Mouse (Mus musculus): ENCODE data around the gene Mmp11.

DNA sequence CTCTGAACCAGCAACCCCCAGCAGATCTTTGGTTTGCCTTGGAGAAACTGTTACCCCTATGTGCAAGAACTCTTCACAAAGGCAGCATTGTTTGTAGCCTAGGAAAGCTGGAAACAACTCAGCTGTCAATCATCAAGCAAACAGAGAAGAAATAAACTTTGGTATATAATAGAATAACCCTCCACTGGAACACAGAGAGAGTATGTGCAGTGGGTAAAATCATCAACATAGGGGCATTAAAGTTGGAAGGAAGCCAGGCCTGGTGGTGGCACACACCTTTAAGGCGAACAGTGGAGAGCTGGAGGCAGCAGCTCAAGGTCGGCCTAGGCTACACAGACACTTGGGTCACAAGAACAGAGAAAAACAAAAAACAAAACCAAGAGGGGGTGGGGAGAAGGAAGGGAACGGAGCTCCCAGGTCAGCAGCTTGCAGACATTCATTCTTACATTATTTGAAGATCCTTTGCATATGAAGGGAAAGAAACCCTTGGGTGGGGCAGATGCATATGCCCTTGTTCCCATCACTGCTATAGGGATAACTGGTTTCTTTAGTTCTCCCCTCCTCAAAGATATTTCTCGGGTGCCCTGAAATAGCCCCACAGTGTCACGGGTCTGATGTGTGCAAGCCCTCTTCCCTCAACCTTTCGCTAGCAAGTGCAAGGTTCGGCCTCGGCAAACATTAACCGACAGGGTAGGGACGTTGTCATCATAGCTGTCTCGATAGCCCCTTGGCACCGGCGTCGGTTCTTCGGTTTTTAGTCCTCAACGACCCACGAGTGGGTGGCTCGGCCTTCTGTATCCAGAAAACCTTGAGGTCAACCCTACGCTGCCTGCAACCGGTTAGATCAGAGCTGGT is 54.5 kb downstream of the Mmp11 start:
- no peak for TF ChIP-seq CTCF (IDR thresholded peaks at IDR 0.05; ENCODE audit: control insufficient read depth, insufficient read depth, low read length)
- TF ChIP-seq POLR2A (IDR thresholded peaks at IDR 0.05; ENCODE audit: borderline replicate concordance, control insufficient read depth, low read depth, low read length): no peak
